Mouse (Mus musculus) fat pad, adult 2 months (tissue): ENCODE data around the gene Abhd2.

Experiments
- DNase-seq: peaks from one replicate; pipeline ENCODE4 v3.0.0-alpha.2; 2011; ENCODE audit warnings: low read depth, low spot score; ENCODE audit errors: extremely low read depth

Gene Abhd2

DNA sequence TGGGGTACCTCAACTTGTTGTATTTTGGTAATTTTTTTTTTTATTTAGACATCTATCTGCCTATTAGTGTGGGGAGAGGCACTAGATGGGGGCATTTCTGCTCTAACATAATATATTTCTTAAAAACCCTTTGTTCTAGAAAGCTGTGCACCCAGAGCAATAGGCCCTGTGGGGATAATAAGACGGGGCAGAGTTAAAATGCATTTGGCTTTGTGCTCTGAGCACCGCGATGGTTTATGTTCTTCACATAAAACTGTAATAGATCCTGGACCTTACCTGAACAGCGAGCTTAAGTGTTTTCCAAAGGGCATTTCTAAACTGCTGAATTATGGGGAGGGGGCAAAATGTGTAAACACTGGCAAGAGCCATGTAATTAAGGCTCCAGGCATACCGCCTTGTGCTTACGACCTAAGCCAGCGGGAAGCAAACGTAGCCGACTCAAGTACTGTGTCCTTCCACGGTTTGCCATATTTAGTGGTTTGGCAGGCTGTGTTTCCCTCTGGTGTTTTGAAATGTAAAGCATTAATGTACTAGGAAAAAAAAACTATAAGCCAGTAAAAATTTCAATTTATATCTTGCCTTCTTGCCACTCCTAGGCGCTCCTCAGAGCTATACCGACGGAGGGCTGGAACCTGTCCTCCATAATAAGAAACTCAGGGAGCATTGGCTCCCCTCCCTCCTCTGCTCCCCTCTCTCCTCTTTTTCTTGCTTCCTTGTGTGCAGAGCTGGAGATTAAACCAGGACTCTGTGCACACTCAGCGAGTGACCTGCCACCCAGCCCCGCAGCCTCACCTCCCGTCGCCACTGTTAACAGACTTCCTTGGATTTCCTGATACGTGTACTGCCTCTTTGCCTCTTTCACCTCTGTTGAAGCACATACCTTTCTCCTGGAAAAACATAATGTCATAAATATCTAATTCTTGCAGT lies 141.7 kb downstream of the Abhd2 start:
- no peak for DNase-seq
